Mouse (Mus musculus) ovary, postnatal 10 days (tissue): ENCODE data around the gene Tpsab1.

Experiments used
- DNase-seq: peaks from one replicate; pipeline ENCODE4 v3.0.0; 2022; ENCODE audit warnings: low spot score

Gene Tpsab1

GRCm38 (mm10) chr17:25345462-25345861 is at the start of gene Tpsab1:
Gene Tpsab1 (minus strand): TSS chr17:25345562.
- DNase-seq: no peak

GRCm38 (mm10) chr17:25394526-25394925 is 49.2 kb upstream of the Tpsab1 start:
- no peak for DNase-seq

GRCm38 (mm10) chr17:25374011-25374410 is 28.6 kb upstream of the Tpsab1 start:
- DNase-seq: no peak

GRCm38 (mm10) chr17:25372491-25372890 is 27.1 kb upstream of the Tpsab1 start:
- DNase-seq: no peak

- no peak for DNase-seq
Measured at GRCm38 (mm10) chr17:25368973-25369372, 23.6 kb upstream of the Tpsab1 start, which contains the start of gene Tpsg1. Gene Tpsg1 (plus strand): TSS chr17:25369273.

- DNase-seq: no peak
Measured at GRCm38 (mm10) chr17:25366005-25366404, 20.6 kb upstream of the Tpsab1 start, which contains the start of gene Tpsb2. Gene Tpsb2 (plus strand): TSS chr17:25366305.

GRCm38 (mm10) chr17:25363726-25364125 is 18.4 kb upstream of the Tpsab1 start:
- no peak for DNase-seq

- DNase-seq: no peak
Measured at GRCm38 (mm10) chr17:25361291-25361690, 15.9 kb upstream of the Tpsab1 start.

GRCm38 (mm10) chr17:25341490-25341889 is 3.9 kb downstream of the Tpsab1 start:
- no peak for DNase-seq

GRCm38 (mm10) chr17:25340003-25340402 is 5.4 kb downstream of the Tpsab1 start:
- no peak for DNase-seq

- no peak for DNase-seq
Measured at GRCm38 (mm10) chr17:25338218-25338617, 7.1 kb downstream of the Tpsab1 start.

- DNase-seq: peak; percentile 28
Measured at GRCm38 (mm10) chr17:25333943-25334342, 11.4 kb downstream of the Tpsab1 start.

- no peak for DNase-seq
Measured at GRCm38 (mm10) chr17:25332321-25332720, 13.0 kb downstream of the Tpsab1 start.

GRCm38 (mm10) chr17:25322930-25323329 is 22.4 kb downstream of the Tpsab1 start:
- no peak for DNase-seq

GRCm38 (mm10) chr17:25320819-25321218 is 24.5 kb downstream of the Tpsab1 start:
- no peak for DNase-seq

- no peak for DNase-seq
Measured at GRCm38 (mm10) chr17:25318354-25318753, 27.0 kb downstream of the Tpsab1 start, which contains the start of gene Prss29. Gene Prss29 (plus strand): TSS chr17:25318654.

- no peak for DNase-seq
Measured at GRCm38 (mm10) chr17:25308346-25308745, 37.0 kb downstream of the Tpsab1 start, which contains the start of gene Prss28. Gene Prss28 (plus strand): TSS chr17:25308646.

GRCm38 (mm10) chr17:25298094-25298493 is 47.3 kb downstream of the Tpsab1 start, which contains the start of gene Prss34:
Gene Prss34 (plus strand): TSS chr17:25298394.
- DNase-seq: no peak

GRCm38 (mm10) chr17:25294111-25294510 is 51.3 kb downstream of the Tpsab1 start:
- no peak for DNase-seq

- DNase-seq: no peak
Measured at GRCm38 (mm10) chr17:25293495-25293894, 51.9 kb downstream of the Tpsab1 start.
